Mouse (Mus musculus): Measurements from ENCODE around the gene Tnfsf14.

DNA sequence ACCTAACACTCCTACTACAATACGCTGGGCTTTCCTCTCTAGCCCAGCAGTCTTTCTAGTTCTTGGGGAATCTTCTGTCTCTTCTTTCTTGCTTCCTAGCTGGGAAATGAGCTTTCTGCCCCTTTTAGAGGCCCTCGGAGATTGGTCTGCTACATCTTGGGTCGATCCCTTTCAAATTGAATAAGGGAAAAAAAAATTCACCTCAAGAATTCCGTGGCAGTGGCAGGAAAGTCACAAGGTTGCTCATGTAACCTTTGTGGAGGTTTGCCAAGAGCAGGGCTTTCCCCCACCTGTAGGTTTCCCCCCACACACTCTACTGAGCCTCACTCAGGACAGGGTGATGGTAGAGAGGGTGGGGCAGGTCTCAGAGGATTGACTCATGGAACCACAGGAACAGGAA is 40.2 kb downstream of the Tnfsf14 start:
- TF ChIP-seq CTCF (conservative IDR thresholded peaks at IDR 0.05; ENCODE audit: low read length) (no peak), POU5F1 (IDR thresholded peaks at IDR 0.05; ENCODE audit: borderline replicate concordance, low read length) (no peak)
